Mouse (Mus musculus): Measurements from ENCODE around the gene Grap. TPM values are rescaled to one million over a fixed set of nuclear protein-coding genes. Genes with fewer than 3 reads are reported as not detected.

Gene Grap
- polyA plus RNA-seq, 1 experiment from 2014 or later: 4.7 TPM

GRCm38 (mm10) chr11:61715130-61715529 is 62.1 kb downstream of the Grap start:
- Histone ChIP-seq H3K27me3 (ENCODE audit: control insufficient read depth, insufficient read depth, low read length) (no peaks in the 10 kb centered on the region), H3K27ac (ENCODE audit: low read depth, low read length) (no peak overlapping the region), H3K36me3 (ENCODE audit: control insufficient read depth, insufficient read depth, low read length) (no peaks in the 10 kb centered on the region), H3K4me3 (ENCODE audit: low read depth, low read length) (no peak overlapping the region), H3K4me1 (ENCODE audit: control insufficient read depth, insufficient read depth, low read length) (no peaks in the 10 kb centered on the region), H3K9me3 (ENCODE audit: control insufficient read depth, low read length) (no peaks in the 10 kb centered on the region), H3K4me2 (ENCODE audit: low read depth, low read length) (no peak overlapping the region), H3K9ac (replicated peaks; ENCODE audit: low read depth, low read length) (no peak overlapping the region)
- WGBS: 74% methylated on average over 5 of the region's 6 CpGs
- ATAC-seq (ENCODE audit: low read depth): no peak; the same call in 1 of the 2 replicates

- 68% methylated on average over 5 of the region's 5 CpGs for WGBS
- Histone ChIP-seq H3K9me3 (ENCODE audit: control insufficient read depth, low read length) (no peaks in the 10 kb centered on the region), H3K4me1 (ENCODE audit: control insufficient read depth, insufficient read depth, low read length) (no peaks in the 10 kb centered on the region), H3K27ac (ENCODE audit: low read depth, low read length) (no peak overlapping the region), H3K27me3 (ENCODE audit: control insufficient read depth, insufficient read depth, low read length) (no peaks in the 10 kb centered on the region), H3K36me3 (ENCODE audit: control insufficient read depth, insufficient read depth, low read length) (no peaks in the 10 kb centered on the region), H3K4me2 (ENCODE audit: low read depth, low read length) (no peak overlapping the region), H3K4me3 (ENCODE audit: low read depth, low read length) (no peak overlapping the region), H3K9ac (replicated peaks; ENCODE audit: low read depth, low read length) (no peak overlapping the region)
- ATAC-seq (ENCODE audit: low read depth): no peak
These were observed 64.9 kb downstream of the Grap start for GRCm38 (mm10) chr11:61717990-61718389.

GRCm38 (mm10) chr11:61719387-61719786 is 66.3 kb downstream of the Grap start:
- ATAC-seq (ENCODE audit: low read depth): no peak
- WGBS: 42% methylated on average over 3 of the region's 3 CpGs
- no peaks in the 10 kb centered on the region for H3K4me1 ChIP-seq (ENCODE audit: control insufficient read depth, insufficient read depth, low read length)
- no peak overlapping the region for H3K4me2 ChIP-seq (ENCODE audit: low read depth, low read length)
- H3K4me3 ChIP-seq (ENCODE audit: low read depth, low read length): no peak overlapping the region
- H3K36me3 ChIP-seq (ENCODE audit: control insufficient read depth, insufficient read depth, low read length): no peaks in the 10 kb centered on the region
- no peaks in the 10 kb centered on the region for H3K9me3 ChIP-seq (ENCODE audit: control insufficient read depth, low read length)
- no peak overlapping the region for H3K9ac ChIP-seq (replicated peaks; ENCODE audit: low read depth, low read length)
- no peak overlapping the region for H3K27ac ChIP-seq (ENCODE audit: low read depth, low read length)
- no peaks in the 10 kb centered on the region for H3K27me3 ChIP-seq (ENCODE audit: control insufficient read depth, insufficient read depth, low read length)

- 44% methylated on average over 8 of the region's 8 CpGs for WGBS
- no peak overlapping the region for H3K9ac ChIP-seq (replicated peaks; ENCODE audit: low read depth, low read length)
- ATAC-seq (ENCODE audit: low read depth): no peak
These were observed 66.8 kb downstream of the Grap start for GRCm38 (mm10) chr11:61719826-61720225.

GRCm38 (mm10) chr11:61720636-61721035 is 67.6 kb downstream of the Grap start, which contains the start of gene Slc5a10:
Gene Slc5a10, minus strand, starts transcription at chr11:61720826.
- Histone ChIP-seq H3K27me3 (ENCODE audit: control insufficient read depth, insufficient read depth, low read length) (no peaks in the 10 kb centered on the region), H3K4me2 (ENCODE audit: low read depth, low read length) (no peak within 1 kb of the TSS), H3K27ac (ENCODE audit: low read depth, low read length) (no peak within 1 kb of the TSS), H3K9me3 (ENCODE audit: control insufficient read depth, low read length) (no peaks in the 10 kb centered on the region), H3K36me3 (ENCODE audit: control insufficient read depth, insufficient read depth, low read length) (no peaks in the 10 kb centered on the region), H3K4me1 (ENCODE audit: control insufficient read depth, insufficient read depth, low read length) (no peaks in the 10 kb centered on the region), H3K9ac (replicated peaks; ENCODE audit: low read depth, low read length) (no peak within 1 kb of the TSS), H3K4me3 (ENCODE audit: low read depth, low read length) (no peak within 1 kb of the TSS)
- no peak for ATAC-seq (ENCODE audit: low read depth)
- 89% methylated on average over 3 of the region's 3 CpGs for WGBS

More at GRCm38 (mm10) chr11:61719826-61720225, 66.8 kb downstream of the Grap start:
- Histone ChIP-seq H3K4me1 (ENCODE audit: control insufficient read depth, insufficient read depth, low read length) (no peaks in the 10 kb centered on the region), H3K27me3 (ENCODE audit: control insufficient read depth, insufficient read depth, low read length) (no peaks in the 10 kb centered on the region), H3K9me3 (ENCODE audit: control insufficient read depth, low read length) (no peaks in the 10 kb centered on the region), H3K4me2 (ENCODE audit: low read depth, low read length) (no peak overlapping the region), H3K4me3 (ENCODE audit: low read depth, low read length) (no peak overlapping the region), H3K27ac (ENCODE audit: low read depth, low read length) (no peak overlapping the region), H3K36me3 (ENCODE audit: control insufficient read depth, insufficient read depth, low read length) (no peaks in the 10 kb centered on the region)

GRCm38 (mm10) chr11:61722077-61722476 is 69.0 kb downstream of the Grap start:
- no peak overlapping the region for H3K9ac ChIP-seq (replicated peaks; ENCODE audit: low read depth, low read length)
- no peaks in the 10 kb centered on the region for H3K4me1 ChIP-seq (ENCODE audit: control insufficient read depth, insufficient read depth, low read length)
- H3K27me3 ChIP-seq (ENCODE audit: control insufficient read depth, insufficient read depth, low read length): no peaks in the 10 kb centered on the region
- H3K4me3 ChIP-seq (ENCODE audit: low read depth, low read length): no peak overlapping the region
- H3K9me3 ChIP-seq (ENCODE audit: control insufficient read depth, low read length): no peaks in the 10 kb centered on the region
- 66% methylated on average over 5 of the region's 5 CpGs for WGBS
- ATAC-seq (ENCODE audit: low read depth): no peak
- no peak overlapping the region for H3K4me2 ChIP-seq (ENCODE audit: low read depth, low read length)
- H3K36me3 ChIP-seq (ENCODE audit: control insufficient read depth, insufficient read depth, low read length): no peaks in the 10 kb centered on the region
- no peak overlapping the region for H3K27ac ChIP-seq (ENCODE audit: low read depth, low read length)

Other genes starting within 250 kb of the Grap start
- gene Rnf112, start 199.1 kb upstream of the Grap start, polyA plus RNA-seq (2014; fragmentation: Nextera tagmentation; extraction: Ambion mirVana): 7.2 and 9.3 TPM in 2 replicates
- gene Mfap4, start 167.8 kb upstream of the Grap start, polyA plus RNA-seq (2014; fragmentation: Nextera tagmentation; extraction: Ambion mirVana): 6.1 and 52.7 TPM in 2 replicates
- gene Mapk7, start 158.9 kb upstream of the Grap start, polyA plus RNA-seq (2014; fragmentation: Nextera tagmentation; extraction: Ambion mirVana): 52.8 and 65.7 TPM in 2 replicates
- gene B9d1, start 148.1 kb upstream of the Grap start, polyA plus RNA-seq (2014; fragmentation: Nextera tagmentation; extraction: Ambion mirVana): 35.6 and 36.9 TPM in 2 replicates
- gene Epn2, start 73.6 kb upstream of the Grap start, polyA plus RNA-seq (2014; fragmentation: Nextera tagmentation; extraction: Ambion mirVana): 69.7 and 74.8 TPM in 2 replicates
- gene Fam83g, start 30.8 kb downstream of the Grap start, polyA plus RNA-seq (2014; fragmentation: Nextera tagmentation; extraction: Ambion mirVana): 0.15 and 0.23 TPM in 2 replicates
- gene Slc5a10, start 67.6 kb downstream of the Grap start, polyA plus RNA-seq (2014; fragmentation: Nextera tagmentation; extraction: Ambion mirVana): not detected in 2 replicates
- 41.6 and 46.4 TPM in 2 replicates for gene Prpsap2, start 108.8 kb downstream of the Grap start, polyA plus RNA-seq (2014; fragmentation: Nextera tagmentation; extraction: Ambion mirVana)
- gene Ulk2, start 201.8 kb downstream of the Grap start, polyA plus RNA-seq (2014; fragmentation: Nextera tagmentation; extraction: Ambion mirVana): 52.0 and 63.2 TPM in 2 replicates

All from neural tube, embryonic 14.5 days (tissue).